Mouse (Mus musculus): ENCODE data around the gene Spata2. TPM values are rescaled to one million over a fixed set of nuclear protein-coding genes. Genes with fewer than 3 reads are reported as not detected.

Spata2 gene
- polyA plus RNA-seq, 1 experiment from 2014 or later: 22.1 TPM

DNA sequence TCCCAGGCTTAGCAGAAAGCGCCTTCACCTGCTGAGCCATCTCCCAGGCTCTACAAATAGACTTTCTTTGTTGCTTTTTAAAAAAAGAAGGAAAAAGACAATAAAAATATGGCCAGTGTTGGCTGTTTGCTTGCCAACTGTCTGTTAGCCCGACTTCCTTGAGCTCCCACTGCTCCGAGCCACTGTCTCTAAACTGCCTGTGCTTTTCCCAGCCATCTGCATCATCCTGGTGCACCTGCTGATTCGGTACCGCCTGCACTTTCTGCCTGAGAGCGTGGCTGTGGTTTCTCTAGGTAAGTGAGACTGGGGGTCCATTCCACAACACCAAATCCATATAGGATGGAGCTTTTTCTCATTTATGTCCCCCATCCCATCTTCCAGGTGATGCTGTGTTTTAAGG is 58.1 kb downstream of the Spata2 start:
- Histone ChIP-seq H3K27me3 (replicated peaks; ENCODE audit: control insufficient read depth, insufficient read depth, low read length) (no peaks in the 10 kb centered on the region), H3K4me3 (ENCODE audit: low read depth, low read length) (no peak overlapping the region), H3K4me2 (ENCODE audit: low read length) (no peak overlapping the region), H3K9me3 (replicated peaks; ENCODE audit: control insufficient read depth, low read length) (no peaks in the 10 kb centered on the region), H3K27ac (ENCODE audit: low read depth, low read length) (no peak overlapping the region), H3K9ac (ENCODE audit: low read length) (no peak overlapping the region), H3K36me3 (ENCODE audit: control insufficient read depth, insufficient read depth, low read length) (peaks cover 45% of the 10 kb centered on the region), H3K4me1 (ENCODE audit: control insufficient read depth, insufficient read depth, low read length) (no peaks in the 10 kb centered on the region)
- 92% methylated on average over 6 of the region's 6 CpGs for WGBS
- ATAC-seq: no peak
- DNase-seq (ENCODE audit: low spot score): no peak

GRCm38 (mm10) chr2:167431418-167431776 is 61.3 kb downstream of the Spata2 start:
- H3K27me3 ChIP-seq (replicated peaks; ENCODE audit: control insufficient read depth, insufficient read depth, low read length): no peaks in the 10 kb centered on the region
- peaks cover 57% of the 10 kb centered on the region for H3K36me3 ChIP-seq (ENCODE audit: control insufficient read depth, insufficient read depth, low read length)
- no peak overlapping the region for H3K4me3 ChIP-seq (ENCODE audit: low read depth, low read length)
- no peak overlapping the region for H3K4me2 ChIP-seq (ENCODE audit: low read length)
- H3K9me3 ChIP-seq (replicated peaks; ENCODE audit: control insufficient read depth, low read length): no peaks in the 10 kb centered on the region
- no peak overlapping the region for H3K27ac ChIP-seq (ENCODE audit: low read depth, low read length)
- H3K4me1 ChIP-seq (ENCODE audit: control insufficient read depth, insufficient read depth, low read length): no peaks in the 10 kb centered on the region
- WGBS: 91% methylated on average over 7 of the region's 7 CpGs
- DNase-seq (ENCODE audit: low spot score): no peak
- no peak overlapping the region for H3K9ac ChIP-seq (ENCODE audit: low read length)
- ATAC-seq: no peak

Other genes with a start within 250 kb of the Spata2 start
- 10.9 and 12.0 TPM in 2 replicates for gene B4galt5, start 143.7 kb downstream of the Spata2 start, polyA plus RNA-seq (2014; fragmentation: Nextera tagmentation; extraction: Ambion mirVana)
- 13.8 and 15.9 TPM in 2 replicates for gene Slc9a8, start 71.2 kb downstream of the Spata2 start, polyA plus RNA-seq (2014; fragmentation: Nextera tagmentation; extraction: Ambion mirVana)
- gene Rnf114, start 242 bp downstream of the Spata2 start, polyA plus RNA-seq (2014; fragmentation: Nextera tagmentation; extraction: Ambion mirVana): 150 and 151 TPM in 2 replicates
- gene Snai1, start 45.3 kb upstream of the Spata2 start, polyA plus RNA-seq (2014; fragmentation: Nextera tagmentation; extraction: Ambion mirVana): 3.0 and 5.0 TPM in 2 replicates
- 238 and 265 TPM in 2 replicates for gene Ube2v1, start 139.2 kb upstream of the Spata2 start, polyA plus RNA-seq (2014; fragmentation: Nextera tagmentation; extraction: Ambion mirVana)
- gene Gm20431, start 168.6 kb upstream of the Spata2 start, polyA plus RNA-seq (2014; fragmentation: Nextera tagmentation; extraction: Ambion mirVana): 5.4 and 6.8 TPM in 2 replicates
- gene Cebpb, start 196.0 kb upstream of the Spata2 start, polyA plus RNA-seq (2014; fragmentation: Nextera tagmentation; extraction: Ambion mirVana): 0.11 and 0.38 TPM in 2 replicates
- gene Tmem189, start 196.9 kb upstream of the Spata2 start, polyA plus RNA-seq (2014; fragmentation: Nextera tagmentation; extraction: Ambion mirVana): 21.3 and 24.8 TPM in 2 replicates